Mouse (Mus musculus): ENCODE results near the gene Gm45261.

Gene Gm45261

DNA sequence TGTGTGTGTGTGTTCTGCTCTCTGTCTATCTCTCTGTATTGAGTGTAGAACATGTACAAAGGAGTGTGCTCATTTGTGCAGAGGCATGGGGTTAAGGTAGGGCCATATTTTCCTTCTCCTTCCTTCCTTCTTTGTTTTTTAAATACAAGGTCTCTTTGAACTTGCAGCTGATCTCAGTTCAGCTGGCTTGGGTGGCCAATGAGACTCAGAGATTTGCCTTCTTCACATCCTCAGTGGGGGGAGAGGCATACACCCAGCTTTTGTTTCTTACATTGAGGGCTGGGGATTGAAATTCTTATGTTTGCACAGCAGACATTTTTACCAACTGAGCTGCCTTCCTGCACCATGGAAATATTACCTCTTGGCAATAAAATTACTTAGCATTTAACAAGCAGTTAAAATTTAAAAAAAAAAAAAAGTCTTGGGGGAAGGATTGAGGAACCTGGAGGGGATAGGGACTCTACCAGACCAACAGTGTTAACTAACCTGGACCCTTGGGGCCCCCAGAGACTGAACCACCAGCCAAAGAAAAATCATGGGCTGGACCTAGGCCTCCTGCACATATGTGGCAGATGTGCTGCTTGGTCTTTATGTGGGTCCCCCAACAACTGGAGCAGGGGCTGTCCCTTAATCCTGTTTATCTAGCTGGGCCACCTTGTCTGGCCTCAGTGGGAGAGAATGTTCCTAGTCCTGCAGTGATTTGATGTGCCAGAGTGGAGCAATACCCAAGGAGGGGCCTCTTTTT lies 50.8 kb downstream of the Gm45261 start:
- DNase-seq (ENCODE audit: low read depth in 1 of 2, low spot score in 2 of 2), result no peak

DNA sequence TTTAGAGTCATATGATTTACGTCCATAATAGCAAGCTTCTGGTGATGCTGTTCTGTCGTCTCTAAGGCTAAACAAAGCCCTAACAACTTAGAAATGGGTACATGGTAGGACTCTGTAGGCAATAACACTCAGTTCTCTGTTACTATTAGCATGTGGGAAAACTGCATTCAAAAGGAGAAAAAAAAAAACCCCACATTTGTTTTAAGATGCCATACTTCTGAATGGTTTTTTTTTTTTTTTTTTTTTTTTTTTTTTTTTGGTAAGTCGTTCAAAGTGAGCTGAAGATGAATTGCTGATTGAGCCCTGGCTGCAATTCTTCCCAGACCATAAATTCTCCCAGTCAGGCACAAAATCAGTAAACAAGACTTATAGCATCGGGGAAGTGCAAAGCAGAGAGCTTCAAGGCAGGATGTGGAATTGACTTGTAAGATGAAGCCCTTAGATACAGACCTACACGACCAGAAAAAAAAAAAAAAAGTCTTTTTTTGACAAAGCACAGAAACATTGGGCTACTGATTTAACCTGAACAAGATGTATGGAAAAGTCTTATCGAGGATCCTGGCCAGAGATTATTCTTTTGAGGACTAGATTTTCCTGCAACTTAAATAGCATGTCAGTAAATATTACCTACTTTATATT lies 51.7 kb downstream of the Gm45261 start:
- DNase-seq (ENCODE audit: low read depth in 1 of 2, low spot score in 2 of 2), result no peak

DNA sequence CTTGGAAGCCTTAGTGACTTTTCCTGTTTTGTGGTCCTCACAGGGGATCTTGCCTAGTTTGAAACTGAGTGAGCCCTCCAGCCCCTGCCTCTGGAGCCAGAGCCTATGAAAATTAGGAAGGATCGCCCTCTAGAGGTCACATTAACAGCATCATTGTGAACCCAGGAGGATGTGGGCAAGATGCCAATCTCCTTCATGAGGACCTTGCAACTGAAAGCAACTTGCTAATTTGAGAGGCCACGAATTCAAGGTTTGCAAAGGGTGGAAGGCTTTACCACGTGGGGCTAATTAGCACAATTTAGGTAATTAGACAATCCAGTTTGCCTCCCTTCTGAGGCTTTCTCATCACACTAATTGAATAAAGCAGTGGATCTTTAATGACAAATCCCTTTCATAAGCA lies 52.7 kb downstream of the Gm45261 start:
- peak; percentile 16 to 33 for DNase-seq (ENCODE audit: low read depth in 1 of 2, low spot score in 2 of 2)

DNA sequence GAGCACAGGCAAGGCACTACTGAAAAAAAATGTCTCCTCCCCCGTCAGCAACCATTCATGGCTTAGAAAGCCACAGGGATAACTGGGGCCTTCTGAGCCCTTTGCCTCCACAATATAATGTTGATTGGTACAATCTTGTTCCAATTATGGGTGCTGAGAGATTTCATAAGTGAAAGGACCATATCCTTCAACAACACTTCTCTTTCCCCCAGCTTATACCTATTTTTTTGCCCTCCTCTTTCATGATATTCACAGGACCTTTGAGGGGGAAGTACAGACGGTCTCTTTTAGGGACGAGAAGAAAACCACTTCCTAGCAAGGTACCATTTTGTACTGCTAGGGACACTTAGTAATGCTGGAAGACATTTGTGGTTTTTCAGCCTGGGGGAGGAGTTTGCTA lies 57.1 kb downstream of the Gm45261 start:
- DNase-seq (ENCODE audit: low read depth in 1 of 2, low spot score in 2 of 2), result no peak

DNA sequence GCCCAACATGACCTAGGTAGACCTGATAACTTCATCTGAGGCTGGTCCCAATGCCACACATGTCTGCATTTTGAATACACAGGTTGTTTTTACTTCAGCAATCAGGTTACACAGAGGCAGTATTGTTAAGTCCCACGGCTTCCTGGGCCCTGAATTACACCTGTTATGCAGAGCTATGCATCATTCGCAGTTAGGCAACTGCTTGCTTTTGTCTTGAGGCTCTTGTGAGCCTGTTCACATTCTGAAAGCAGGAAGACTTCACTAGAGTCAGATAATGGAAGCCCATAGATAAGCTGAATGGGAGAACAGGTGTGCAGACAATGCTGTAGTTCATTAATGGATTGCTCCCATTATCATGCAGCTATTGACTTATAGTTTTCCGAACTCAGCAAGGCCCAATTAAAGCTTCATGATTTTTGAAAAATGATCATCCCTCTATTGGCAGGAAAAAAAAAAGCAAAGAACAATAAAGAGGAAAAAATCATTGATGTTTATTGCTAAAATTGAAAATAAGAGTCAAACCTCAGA lies 57.8 kb downstream of the Gm45261 start:
- no peak for DNase-seq (ENCODE audit: low read depth in 1 of 2, low spot score in 2 of 2)

DNA sequence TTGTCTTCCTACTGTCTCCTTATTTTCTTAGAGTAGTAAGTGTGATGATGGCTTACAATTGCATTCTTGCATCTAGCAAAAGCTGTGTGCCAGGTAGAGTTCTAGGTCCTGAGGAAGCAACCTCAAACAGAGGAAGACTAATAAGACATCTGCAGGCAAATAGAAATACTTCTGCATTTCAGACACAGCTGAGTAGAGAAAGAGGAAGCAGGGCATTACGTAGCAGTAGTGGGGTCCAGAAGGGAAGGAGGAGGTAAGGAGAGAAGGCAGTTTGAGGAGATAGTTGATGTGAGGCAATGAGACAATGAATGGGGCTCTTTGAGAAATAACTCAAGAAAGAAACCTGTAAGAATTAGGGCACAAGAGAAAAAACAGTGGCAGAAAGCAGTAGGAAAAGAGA lies 59.3 kb downstream of the Gm45261 start:
- peak in 1 of 2 experiments; percentile 41 for DNase-seq (ENCODE audit: low read depth in 1 of 2, low spot score in 2 of 2)

All from monocyte, adult 2 months (primary cell).